Mouse (Mus musculus) inflammation-experienced regulatory T-cells (primary cell): ENCODE measurements around the gene Meis3. TPM values are rescaled to one million over a fixed set of nuclear protein-coding genes. Genes with fewer than 3 reads are reported as not detected.

ENCODE experiments used
- polyA plus RNA-seq, 2 experiments: library from polyadenylated mRNA; unstranded; fragments of 100-300 nt; shearing (Covaris generic); gene quantifications; one replicate each; pipeline ENCODE4 v1.2.1; 2017

The Meis3 gene
- 10 to 100 TPM; 80.6 to 82.7 TPM for polyA plus RNA-seq

GRCm38 (mm10) chr7:16174597-16175541 lies at the start of gene Meis3:
TSS of gene Meis3 (plus strand) at chr7:16175090.

GRCm38 (mm10) chr7:16129421-16129845 lies 45.5 kb upstream of the Meis3 start, which contains the start of gene Slc8a2:
TSS of gene Slc8a2 (plus strand) at chr7:16129826.

GRCm38 (mm10) chr7:16221582-16222272 lies 46.8 kb downstream of the Meis3 start, which contains the start of gene Dhx34:
TSS of gene Dhx34 (minus strand) at chr7:16222037.

Other genes starting within 250 kb of the Meis3 start
- 100 to 1,000 TPM; 357 to 382 TPM for gene Nop53, start 229.0 kb upstream of the Meis3 start, polyA plus RNA-seq
- under 1 TPM; 0.12 to 0.14 TPM for gene Ehd2, start 207.5 kb upstream of the Meis3 start, polyA plus RNA-seq
- 1 to 10 TPM; 5.8 to 9.3 TPM for gene Bicra, start 127.2 kb upstream of the Meis3 start, polyA plus RNA-seq
- gene Zfp541, start 113.3 kb upstream of the Meis3 start, polyA plus RNA-seq: under 1 TPM; 0.07 to 0.28 TPM
- gene Napa, start 76.6 kb upstream of the Meis3 start, polyA plus RNA-seq: 100 to 1,000 TPM; 196 to 249 TPM
- 10 to 100 TPM; 23.7 to 47.3 TPM for gene Kptn, start 55.2 kb upstream of the Meis3 start, polyA plus RNA-seq
- under 1 TPM in 1 of 2 experiments, not detected in 1; 0.07 TPM for gene Slc8a2, start 45.3 kb upstream of the Meis3 start, polyA plus RNA-seq
- gene Dhx34, start 46.9 kb downstream of the Meis3 start, polyA plus RNA-seq: 10 to 100 TPM; 31.8 to 34.5 TPM
- under 1 TPM; 0.06 to 0.49 TPM for gene C5ar2, start 69.1 kb downstream of the Meis3 start, polyA plus RNA-seq
- gene C5ar1, start 84.5 kb downstream of the Meis3 start, polyA plus RNA-seq: not detected
- 1 to 10 TPM; 4.9 to 6.0 TPM for gene Inafm1, start 98.5 kb downstream of the Meis3 start, polyA plus RNA-seq
- gene Ccdc9, start 111.7 kb downstream of the Meis3 start, polyA plus RNA-seq: 10 to 100 TPM; 57.1 to 66.6 TPM
- 10 to 100 TPM; 29.1 to 34.7 TPM for gene Bbc3, start 133.3 kb downstream of the Meis3 start, polyA plus RNA-seq
- gene Sae1, start 212.7 kb downstream of the Meis3 start, polyA plus RNA-seq: 100 to 1,000 TPM; 120 to 131 TPM
- gene Zc3h4, start 225.8 kb downstream of the Meis3 start, polyA plus RNA-seq: 10 to 100 TPM; 23.2 to 34.3 TPM